Mouse (Mus musculus) hindbrain, embryonic 12.5 days (tissue): ENCODE results near the gene Clip2. TPM values are rescaled to one million over a fixed set of nuclear protein-coding genes. Genes with fewer than 3 reads are reported as not detected.
A peak's percentile ranks its signal among the peaks of the same experiment; 100 is the strongest.

Experiments
- ATAC-seq: fragments of 200-750 bp; cut with Nextera tagmentation; 2 replicates; pipeline ENCODE4 v1.8.0; 2017; ENCODE audit warnings: moderate TSS enrichment; ENCODE audit not compliant: low FRiP score
- H3K27ac ChIP-seq: fragments of 300-500 bp; sonication (generic); 2 replicates; pipeline ENCODE4 v1.5.1; 2016; ENCODE audit warnings: mild to moderate bottlenecking
- H3K27me3 ChIP-seq: fragments of 300-500 bp; sonication (generic); 2 replicates; pipeline ENCODE4 v1.6.1; 2016; ENCODE audit warnings: mild to moderate bottlenecking
- H3K36me3 ChIP-seq: fragments of 300-500 bp; sonication (generic); 2 replicates; pipeline ENCODE4 v1.6.1; 2016; ENCODE audit warnings: mild to moderate bottlenecking
- H3K4me1 ChIP-seq: fragments of 300-500 bp; sonication (generic); 2 replicates; pipeline ENCODE4 v1.6.1; 2016
- H3K4me2 ChIP-seq: fragments of 300-500 bp; sonication (generic); replicated peaks from 2 replicates; pipeline ENCODE4 v1.6.1; 2016; ENCODE audit warnings: mild to moderate bottlenecking
- H3K4me3 ChIP-seq: fragments of 300-500 bp; sonication (generic); 2 replicates; pipeline ENCODE4 v1.5.1; 2016; ENCODE audit warnings: mild to moderate bottlenecking
- H3K9ac ChIP-seq: fragments of 300-500 bp; sonication (generic); 2 replicates; pipeline ENCODE4 v1.6.1; 2016; ENCODE audit warnings: mild to moderate bottlenecking, moderate library complexity
- H3K9me3 ChIP-seq: fragments of 300-500 bp; sonication (generic); replicated peaks from 2 replicates; pipeline ENCODE4 v1.6.1; 2016; ENCODE audit warnings: mild to moderate bottlenecking
- whole genome bisulfite sequencing: fragments of 180-500 bp; shearing (Covaris S2); methylation state at CpG from one replicate; pipeline ENCODE4 v1.1.7; 2016; 5-methylcytosine and 5-hydroxymethylcytosine counted together
- microRNA-seq: library from miRNA; unstranded; fragments of <30 nt; microRNA quantifications from one replicate; pipeline ENCODE4, GENCODE M21; 2017
- polyA plus RNA-seq: library from polyadenylated mRNA; unstranded; fragments of >200 nt; fragmentation: Nextera tagmentation; extraction: Ambion mirVana; gene quantifications from 2 replicates; pipeline ENCODE4 v1.2.1, GENCODE M21; 2016

Gene Clip2
- polyA plus RNA-seq, 1 experiment from 2014 or later, result 12.6 TPM

GRCm38 (mm10) chr5:134445208-134445831 lies 106.9 kb downstream of the Clip2 start:
- no peak for ATAC-seq
- Histone ChIP-seq H3K4me3 (no peak overlapping the region), H3K36me3 (peaks cover 40% of the 10 kb centered on the region; the same call in 1 of the 2 replicates)

GRCm38 (mm10) chr5:134444473-134444872 lies 107.8 kb downstream of the Clip2 start:
- 96% methylated on average over 7 of the region's 7 CpGs for whole genome bisulfite sequencing
- no peak overlapping the region for H3K9ac ChIP-seq
- H3K4me3 ChIP-seq, result no peak overlapping the region
- H3K4me2 ChIP-seq, result no peak overlapping the region
- peaks cover 15% of the 10 kb centered on the region; the same call in 1 of the 2 replicates for H3K9me3 ChIP-seq
- H3K4me1 ChIP-seq, result peaks cover 10% of the 10 kb centered on the region
- H3K27me3 ChIP-seq, result no peaks in the 10 kb centered on the region
- peaks cover 48% of the 10 kb centered on the region for H3K36me3 ChIP-seq
- H3K27ac ChIP-seq, result no peak overlapping the region
- no peak for ATAC-seq

More at GRCm38 (mm10) chr5:134445208-134445831, 106.9 kb downstream of the Clip2 start:
- Histone ChIP-seq H3K27ac (0 out of 2 replicates have a peak overlapping the region, but pooled peaks have one; percentile 41), H3K4me2 (no peak overlapping the region), H3K9ac (no peak overlapping the region), H3K4me1 (peaks cover 10% of the 10 kb centered on the region), H3K9me3 (peaks cover 15% of the 10 kb centered on the region; the same call in 1 of the 2 replicates), H3K27me3 (no peaks in the 10 kb centered on the region)
- WGBS, result 68% methylated on average over 10 of the region's 10 CpGs

GRCm38 (mm10) chr5:134442066-134442465 lies 110.2 kb downstream of the Clip2 start:
- WGBS, result 89% methylated on average over 3 of the region's 3 CpGs
- Histone ChIP-seq H3K36me3 (peaks cover 45% of the 10 kb centered on the region), H3K27me3 (no peaks in the 10 kb centered on the region), H3K9me3 (peaks cover 15% of the 10 kb centered on the region; the same call in 1 of the 2 replicates), H3K4me2 (no peak overlapping the region), H3K9ac (no peak overlapping the region), H3K4me1 (peaks cover 20% of the 10 kb centered on the region), H3K27ac (no peak overlapping the region), H3K4me3 (no peak overlapping the region)
- ATAC-seq, result no peak

- no peak overlapping the region for H3K4me3 ChIP-seq
- no peaks in the 10 kb centered on the region for H3K27me3 ChIP-seq
- no peak overlapping the region for H3K4me2 ChIP-seq
- peaks cover 43% of the 10 kb centered on the region for H3K36me3 ChIP-seq
- no peak overlapping the region for H3K27ac ChIP-seq
- peaks cover 15% of the 10 kb centered on the region; the same call in 1 of the 2 replicates for H3K9me3 ChIP-seq
- 82% methylated on average over 3 of the region's 3 CpGs for WGBS
- peaks cover 28% of the 10 kb centered on the region for H3K4me1 ChIP-seq
- no peak for ATAC-seq
- no peak overlapping the region for H3K9ac ChIP-seq
These were observed 111.1 kb downstream of the Clip2 start for GRCm38 (mm10) chr5:134441105-134441504.

- H3K4me2 ChIP-seq, result no peak overlapping the region
- no peak overlapping the region for H3K4me3 ChIP-seq
- H3K36me3 ChIP-seq, result peaks cover 43% of the 10 kb centered on the region
- H3K4me1 ChIP-seq, result peaks cover 26% of the 10 kb centered on the region
- no peak for ATAC-seq
- H3K27ac ChIP-seq, result no peak overlapping the region
- no peak overlapping the region for H3K9ac ChIP-seq
- WGBS, result 87% methylated on average over 12 of the region's 12 CpGs
- no peaks in the 10 kb centered on the region for H3K27me3 ChIP-seq
- peaks cover 15% of the 10 kb centered on the region; the same call in 1 of the 2 replicates for H3K9me3 ChIP-seq
These were observed 112.1 kb downstream of the Clip2 start for GRCm38 (mm10) chr5:134440098-134440497.

GRCm38 (mm10) chr5:134439481-134439880 lies 112.8 kb downstream of the Clip2 start:
- no peaks in the 10 kb centered on the region for H3K27me3 ChIP-seq
- ATAC-seq, result no peak
- no peak overlapping the region for H3K4me3 ChIP-seq
- H3K4me1 ChIP-seq, result peaks cover 26% of the 10 kb centered on the region
- no peak overlapping the region for H3K27ac ChIP-seq
- H3K9ac ChIP-seq, result no peak overlapping the region
- peaks cover 42% of the 10 kb centered on the region for H3K36me3 ChIP-seq
- no peak overlapping the region for H3K4me2 ChIP-seq
- 94% methylated on average over 7 of the region's 7 CpGs for WGBS
- peaks cover 15% of the 10 kb centered on the region; the same call in 1 of the 2 replicates for H3K9me3 ChIP-seq

Small RNA genes within 50 kb of the gene (microRNA-seq; reads per million reads assigned to microRNA genes)
- not detected for gene Gm26340
- gene Mir7228, result not detected

Other genes with a start within 250 kb of the Clip2 start
- 242 and 254 TPM in 2 replicates for gene Gtf2i, start 237.7 kb downstream of the Clip2 start, polyA plus RNA-seq
- gene Gtf2ird1, start 95.7 kb downstream of the Clip2 start, polyA plus RNA-seq, result 95.9 and 99.9 TPM in 2 replicates
- 0.18 and 0.23 TPM in 2 replicates for gene Syna, start 7.7 kb upstream of the Clip2 start, polyA plus RNA-seq
- 226 and 228 TPM in 2 replicates for gene Rfc2, start 28.9 kb upstream of the Clip2 start, polyA plus RNA-seq
- gene Lat2, start 62.6 kb upstream of the Clip2 start, polyA plus RNA-seq, result 3.4 and 5.2 TPM in 2 replicates
- gene Eif4h, start 87.1 kb upstream of the Clip2 start, polyA plus RNA-seq, result 397 and 418 TPM in 2 replicates
- 19.5 and 20.9 TPM in 2 replicates for gene Limk1, start 136.2 kb upstream of the Clip2 start, polyA plus RNA-seq
- 7.2 and 10.1 TPM in 2 replicates for gene Eln, start 194.9 kb upstream of the Clip2 start, polyA plus RNA-seq